Mouse (Mus musculus) frontal cortex, postnatal 36 days (tissue): ENCODE data around the gene Ccdc189.
A peak's percentile ranks its signal among the peaks of the same experiment; 100 is the strongest.
"Not testable (repeated sequence)": the region's sequence is repeated elsewhere in the genome, so short reads cannot be mapped to it uniquely, and the experiment has no call there.

Experiments used
- DNase-seq, 2 experiments: peaks; one replicate each; pipeline ENCODE4 v3.0.0; 2022; ENCODE audit warnings: low spot score in 2 of 2

Ccdc189 gene

GRCm38 (mm10) chr7:127588011-127588871, at the start of gene Ccdc189, which contains the start of gene Rnf40:
TSS of gene Ccdc189 (minus strand) at chr7:127588595.
TSS of gene Rnf40 (plus strand) at chr7:127588767.
- DNase-seq = peak; percentile 96

- DNase-seq = peak; percentile 74 to 80
Measured at GRCm38 (mm10) chr7:127636963-127637362, 48.6 kb upstream of the Ccdc189 start.

- DNase-seq = no peak
Measured at GRCm38 (mm10) chr7:127631416-127631815, 43.0 kb upstream of the Ccdc189 start.

GRCm38 (mm10) chr7:127628646-127629045, 40.3 kb upstream of the Ccdc189 start:
- DNase-seq = no peak

GRCm38 (mm10) chr7:127626471-127626870, 38.1 kb upstream of the Ccdc189 start:
- no peak for DNase-seq

GRCm38 (mm10) chr7:127626039-127626438, 37.6 kb upstream of the Ccdc189 start:
- DNase-seq = no peak

- DNase-seq = not testable (repeated sequence)
Measured at GRCm38 (mm10) chr7:127618402-127618801, 30.0 kb upstream of the Ccdc189 start.

GRCm38 (mm10) chr7:127617962-127618361, 29.6 kb upstream of the Ccdc189 start:
- DNase-seq = no peak

GRCm38 (mm10) chr7:127616881-127617280, 28.5 kb upstream of the Ccdc189 start:
- no peak for DNase-seq

GRCm38 (mm10) chr7:127616336-127616735, 27.9 kb upstream of the Ccdc189 start:
- DNase-seq = no peak

GRCm38 (mm10) chr7:127614891-127615843, 26.8 kb upstream of the Ccdc189 start, which contains the start of gene Zfp629:
TSS of gene Zfp629 (minus strand) at chr7:127615797.
- DNase-seq = peak; percentile 75 to 77

GRCm38 (mm10) chr7:127614511-127614890, 26.1 kb upstream of the Ccdc189 start:
- DNase-seq = no peak

- no peak for DNase-seq
Measured at GRCm38 (mm10) chr7:127614091-127614490, 25.7 kb upstream of the Ccdc189 start.

- DNase-seq = no peak
Measured at GRCm38 (mm10) chr7:127613501-127613900, 25.1 kb upstream of the Ccdc189 start.

GRCm38 (mm10) chr7:127611561-127611960, 23.2 kb upstream of the Ccdc189 start:
- DNase-seq = no peak

GRCm38 (mm10) chr7:127611011-127611410, 22.6 kb upstream of the Ccdc189 start:
- no peak for DNase-seq

- no peak for DNase-seq
Measured at GRCm38 (mm10) chr7:127607150-127607549, 18.8 kb upstream of the Ccdc189 start.

GRCm38 (mm10) chr7:127604256-127604655, 15.9 kb upstream of the Ccdc189 start:
- no peak for DNase-seq

- DNase-seq = no peak
Measured at GRCm38 (mm10) chr7:127602903-127603302, 14.5 kb upstream of the Ccdc189 start.

- no peak for DNase-seq
Measured at GRCm38 (mm10) chr7:127601735-127602134, 13.3 kb upstream of the Ccdc189 start.

GRCm38 (mm10) chr7:127600612-127601011, 12.2 kb upstream of the Ccdc189 start:
- no peak for DNase-seq

GRCm38 (mm10) chr7:127596747-127597146, 8.4 kb upstream of the Ccdc189 start:
- no peak for DNase-seq
